Mouse (Mus musculus): ENCODE measurements around the gene 2010106E10Rik. TPM values are rescaled to one million over a fixed set of nuclear protein-coding genes. Genes with fewer than 3 reads are reported as not detected.

Gene 2010106E10Rik
- not detected in 2 replicates for polyA plus RNA-seq (2014; fragmentation: Nextera tagmentation; extraction: Ambion mirVana)

GRCm38 (mm10) chrX:112494974-112495373 lies at the start of gene 2010106E10Rik:
Gene 2010106E10Rik (plus strand): TSS chrX:112495274.
- Histone ChIP-seq H3K36me3 (ENCODE audit: control insufficient read depth, insufficient read depth, low read length) (no peaks in the 10 kb centered on the region), H3K4me2 (ENCODE audit: low read length) (no peak within 1 kb of the TSS), H3K9ac (ENCODE audit: low read length) (no peak within 1 kb of the TSS), H3K27ac (ENCODE audit: low read depth, low read length) (no peak within 1 kb of the TSS), H3K9me3 (replicated peaks; ENCODE audit: control insufficient read depth, low read length) (no peaks in the 10 kb centered on the region), H3K4me1 (ENCODE audit: control insufficient read depth, insufficient read depth, low read length) (no peaks in the 10 kb centered on the region), H3K27me3 (replicated peaks; ENCODE audit: control insufficient read depth, insufficient read depth, low read length) (no peaks in the 10 kb centered on the region), H3K4me3 (ENCODE audit: low read depth, low read length) (no peak within 1 kb of the TSS)
- ATAC-seq (no peak), DNase-seq (ENCODE audit: low spot score) (no peak)
- WGBS: 88% methylated on average over 1 of the region's 1 CpGs

DNA sequence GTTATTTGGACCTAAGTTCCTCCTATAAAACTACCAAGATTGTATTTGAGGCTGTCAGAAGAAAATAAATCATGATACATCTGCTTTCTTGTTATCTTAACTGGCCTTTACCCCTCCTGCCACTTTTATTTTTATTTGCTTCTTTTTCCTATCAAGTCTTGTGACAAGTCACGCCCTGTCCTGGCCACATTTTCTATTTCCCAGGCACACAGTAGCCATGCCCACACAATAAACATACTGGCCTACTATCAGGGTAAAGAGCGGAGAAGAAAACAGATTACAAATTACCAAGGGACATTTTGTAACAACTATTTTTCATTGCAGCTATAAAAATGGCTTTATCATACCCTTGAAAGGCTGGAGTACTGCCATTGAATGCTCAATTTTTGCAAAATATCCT lies 10.6 kb downstream of the 2010106E10Rik start:
- H3K36me3 ChIP-seq (ENCODE audit: control insufficient read depth, insufficient read depth, low read length): no peaks in the 10 kb centered on the region
- H3K9me3 ChIP-seq (replicated peaks; ENCODE audit: control insufficient read depth, low read length): no peaks in the 10 kb centered on the region
- WGBS: 72% methylated on average over 2 of the region's 2 CpGs
- no peaks in the 10 kb centered on the region for H3K4me1 ChIP-seq (ENCODE audit: control insufficient read depth, insufficient read depth, low read length)
- no peaks in the 10 kb centered on the region for H3K27me3 ChIP-seq (replicated peaks; ENCODE audit: control insufficient read depth, insufficient read depth, low read length)
- no peak overlapping the region for H3K4me3 ChIP-seq (ENCODE audit: low read depth, low read length)
- ATAC-seq: no peak
- no peak overlapping the region for H3K27ac ChIP-seq (ENCODE audit: low read depth, low read length)
- DNase-seq (ENCODE audit: low spot score): no peak
- no peak overlapping the region for H3K9ac ChIP-seq (ENCODE audit: low read length)
- no peak overlapping the region for H3K4me2 ChIP-seq (ENCODE audit: low read length)

GRCm38 (mm10) chrX:112524755-112525154 lies 29.7 kb downstream of the 2010106E10Rik start:
- Histone ChIP-seq H3K9ac (ENCODE audit: low read length) (no peak overlapping the region), H3K27ac (ENCODE audit: low read depth, low read length) (no peak overlapping the region), H3K36me3 (ENCODE audit: control insufficient read depth, insufficient read depth, low read length) (no peaks in the 10 kb centered on the region), H3K4me1 (ENCODE audit: control insufficient read depth, insufficient read depth, low read length) (no peaks in the 10 kb centered on the region), H3K4me3 (ENCODE audit: low read depth, low read length) (no peak overlapping the region), H3K4me2 (ENCODE audit: low read length) (no peak overlapping the region), H3K27me3 (replicated peaks; ENCODE audit: control insufficient read depth, insufficient read depth, low read length) (no peaks in the 10 kb centered on the region), H3K9me3 (replicated peaks; ENCODE audit: control insufficient read depth, low read length) (no peaks in the 10 kb centered on the region)
- DNase-seq (ENCODE audit: low spot score): peak; percentile 69
- 79% methylated on average over 1 of the region's 1 CpGs for WGBS
- ATAC-seq: peak; percentile 42; the same call in 1 of the 2 replicates

GRCm38 (mm10) chrX:112543115-112543514 lies 48.0 kb downstream of the 2010106E10Rik start:
- Histone ChIP-seq H3K27ac (ENCODE audit: low read depth, low read length) (no peak overlapping the region), H3K9ac (ENCODE audit: low read length) (no peak overlapping the region), H3K4me1 (ENCODE audit: control insufficient read depth, insufficient read depth, low read length) (no peaks in the 10 kb centered on the region), H3K4me3 (ENCODE audit: low read depth, low read length) (no peak overlapping the region), H3K36me3 (ENCODE audit: control insufficient read depth, insufficient read depth, low read length) (no peaks in the 10 kb centered on the region), H3K27me3 (replicated peaks; ENCODE audit: control insufficient read depth, insufficient read depth, low read length) (no peaks in the 10 kb centered on the region), H3K4me2 (ENCODE audit: low read length) (no peak overlapping the region), H3K9me3 (replicated peaks; ENCODE audit: control insufficient read depth, low read length) (no peaks in the 10 kb centered on the region)
- ATAC-seq (no peak), DNase-seq (ENCODE audit: low spot score) (no peak)
- WGBS: 48% methylated on average over 1 of the region's 1 CpGs

GRCm38 (mm10) chrX:112567716-112568115 lies 72.6 kb downstream of the 2010106E10Rik start:
- Histone ChIP-seq H3K36me3 (ENCODE audit: control insufficient read depth, insufficient read depth, low read length) (no peaks in the 10 kb centered on the region), H3K4me3 (ENCODE audit: low read depth, low read length) (no peak overlapping the region), H3K9ac (ENCODE audit: low read length) (no peak overlapping the region), H3K4me2 (ENCODE audit: low read length) (no peak overlapping the region), H3K27me3 (replicated peaks; ENCODE audit: control insufficient read depth, insufficient read depth, low read length) (no peaks in the 10 kb centered on the region), H3K27ac (ENCODE audit: low read depth, low read length) (no peak overlapping the region), H3K4me1 (ENCODE audit: control insufficient read depth, insufficient read depth, low read length) (no peaks in the 10 kb centered on the region), H3K9me3 (replicated peaks; ENCODE audit: control insufficient read depth, low read length) (no peaks in the 10 kb centered on the region)
- ATAC-seq: no peak
- WGBS: 90% methylated on average over 2 of the region's 2 CpGs
- peak; percentile 3 for DNase-seq (ENCODE audit: low spot score)

DNA sequence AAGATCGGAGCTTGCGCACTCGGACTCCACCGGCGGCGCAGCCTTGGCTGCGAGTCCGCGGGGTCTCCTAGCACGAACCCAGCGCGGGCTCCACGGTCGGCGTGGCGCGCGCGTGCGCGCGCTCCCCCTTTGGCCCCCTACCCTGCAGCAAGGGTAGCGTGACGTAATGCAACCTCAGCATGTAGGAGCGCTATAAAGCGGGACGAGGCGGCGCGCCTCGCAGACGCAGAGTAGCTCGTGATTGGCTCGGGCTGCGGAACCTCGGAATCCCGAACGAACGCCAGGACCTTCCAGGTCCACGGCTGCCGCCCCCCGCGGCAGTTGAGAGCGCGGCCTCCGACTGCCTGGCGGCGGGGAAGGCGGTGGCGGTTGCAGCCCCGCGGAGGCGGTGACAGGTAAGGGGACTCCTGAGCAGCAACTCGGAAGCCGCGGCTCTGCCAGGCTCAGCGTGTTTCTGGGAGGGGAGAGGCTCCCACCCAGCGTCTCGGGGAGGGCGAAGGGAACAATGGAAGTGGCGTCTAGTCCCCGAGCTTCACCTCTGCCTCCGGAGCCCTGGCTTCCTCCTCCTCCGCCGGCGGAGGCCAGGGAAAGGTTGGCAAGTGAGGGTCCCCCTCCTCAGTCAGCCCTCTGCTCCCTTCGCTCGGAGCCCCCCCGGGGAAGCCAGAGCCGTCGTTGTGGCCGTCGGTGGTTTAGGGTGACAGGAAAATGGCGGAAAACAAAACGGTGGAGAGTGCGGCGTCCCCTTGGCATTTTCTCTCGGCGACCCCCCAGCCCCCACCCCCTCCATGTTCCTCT lies 105.6 kb downstream of the 2010106E10Rik start, which contains the start of gene Zfp711:
TSS of gene Zfp711 (plus strand) at position 16 of the 795 bp plus-strand sequence.
- Histone ChIP-seq H3K4me1 (ENCODE audit: control insufficient read depth, insufficient read depth, low read length) (no peaks in the 10 kb centered on the region), H3K27me3 (replicated peaks; ENCODE audit: control insufficient read depth, insufficient read depth, low read length) (no peaks in the 10 kb centered on the region), H3K27ac (ENCODE audit: low read depth, low read length) (peak within 1 kb of the TSS; percentile 84), H3K9ac (ENCODE audit: low read length) (peak within 1 kb of the TSS; percentile 77), H3K4me2 (ENCODE audit: low read length) (peak within 1 kb of the TSS; percentile 43), H3K9me3 (replicated peaks; ENCODE audit: control insufficient read depth, low read length) (no peaks in the 10 kb centered on the region), H3K4me3 (ENCODE audit: low read depth, low read length) (peak within 1 kb of the TSS; percentile 59), H3K36me3 (ENCODE audit: control insufficient read depth, insufficient read depth, low read length) (no peaks in the 10 kb centered on the region)
- DNase-seq (ENCODE audit: low spot score) (peak; percentile 95), ATAC-seq (peak; percentile 97)
- 35% methylated on average over 76 of the region's 79 CpGs for WGBS

DNA sequence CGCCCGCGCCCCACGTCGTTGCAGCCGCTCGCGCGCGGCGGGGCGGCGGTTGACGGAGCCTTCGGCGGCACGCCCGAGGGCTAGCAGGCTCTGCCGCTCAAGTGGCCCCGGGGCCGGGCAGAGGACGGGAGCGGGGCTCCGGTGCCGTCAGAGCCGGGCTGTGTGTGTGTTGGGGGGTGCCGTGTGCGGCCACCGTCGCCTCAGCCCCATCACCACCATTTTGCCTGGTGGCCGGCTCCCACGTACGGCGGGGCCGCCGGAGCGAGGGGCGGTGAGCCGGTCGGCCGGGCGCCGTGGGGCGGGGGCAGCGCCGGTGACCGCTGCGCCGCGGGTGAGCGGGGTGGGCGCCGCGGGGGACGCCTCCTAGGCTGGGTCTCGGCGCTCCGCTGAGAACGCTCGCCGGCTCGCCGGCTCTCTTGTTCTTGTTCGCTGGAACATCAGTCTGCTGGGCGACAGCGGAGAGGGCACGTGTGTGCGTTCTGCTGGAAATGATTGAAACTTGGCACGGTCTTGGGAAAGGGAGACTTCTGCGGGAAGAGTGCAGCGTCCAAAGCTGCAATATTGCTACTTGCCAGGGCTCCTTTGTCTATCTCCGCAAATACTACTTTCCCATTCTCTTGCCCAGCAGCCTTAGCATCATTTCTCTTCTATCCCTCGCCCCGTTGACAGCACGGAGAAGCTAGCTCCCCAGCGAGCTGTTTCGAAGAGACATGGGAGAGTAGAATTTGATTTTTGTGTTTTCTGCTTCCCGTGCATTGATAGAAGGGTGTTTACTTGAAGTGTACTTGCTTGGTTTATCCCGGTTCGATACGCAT lies 106.4 kb downstream of the 2010106E10Rik start:
- H3K9me3 ChIP-seq (replicated peaks; ENCODE audit: control insufficient read depth, low read length): no peaks in the 10 kb centered on the region
- no peaks in the 10 kb centered on the region for H3K27me3 ChIP-seq (replicated peaks; ENCODE audit: control insufficient read depth, insufficient read depth, low read length)
- H3K36me3 ChIP-seq (ENCODE audit: control insufficient read depth, insufficient read depth, low read length): no peaks in the 10 kb centered on the region
- peak overlapping the region; percentile 84 for H3K27ac ChIP-seq (ENCODE audit: low read depth, low read length)
- H3K9ac ChIP-seq (ENCODE audit: low read length): peak overlapping the region; percentile 77
- H3K4me2 ChIP-seq (ENCODE audit: low read length): peak overlapping the region; percentile 43
- ATAC-seq (peak; percentile 61), DNase-seq (ENCODE audit: low spot score) (peak; percentile 68)
- WGBS: 31% methylated on average over 66 of the region's 81 CpGs
- H3K4me1 ChIP-seq (ENCODE audit: control insufficient read depth, insufficient read depth, low read length): no peaks in the 10 kb centered on the region
- peak overlapping the region; percentile 59 for H3K4me3 ChIP-seq (ENCODE audit: low read depth, low read length)

Data from forebrain, embryonic 14.5 days (tissue).